Comparison of ENCODE assay signal across 9 mouse cellular contexts in the genomic region with DNA sequence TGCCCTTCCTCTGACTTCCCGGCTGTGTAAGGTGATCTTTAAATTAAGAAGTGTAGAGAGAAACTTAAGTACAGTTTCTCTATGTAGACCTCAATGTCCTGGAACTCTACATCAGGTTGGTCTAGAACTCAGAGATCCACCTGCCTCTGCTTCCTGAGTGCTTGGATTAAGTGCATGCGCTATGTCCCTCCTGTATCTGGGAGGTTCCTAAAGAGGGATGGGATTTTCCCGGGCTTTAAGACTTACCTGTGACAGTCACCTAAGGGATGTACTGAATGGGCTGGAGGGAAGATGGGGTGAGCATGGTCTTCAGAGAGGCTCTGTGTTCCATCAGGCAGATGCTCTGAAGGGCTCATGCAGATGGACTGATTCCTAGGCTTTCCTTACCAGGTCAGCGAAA. TPM values are rescaled to one million over a fixed set of nuclear protein-coding genes. Genes with fewer than 3 reads are reported as not detected.
A peak's percentile ranks its signal among the peaks of the same experiment; 100 is the strongest.
DNase-seq lines count a peak whose midpoint lies in the region; ATAC-seq and TF ChIP-seq lines count a peak whose summit lies in the region.
"Had no signal": no experiment of that assay in that cellular context is flagged by ENCODE, and none has a peak within 500 bp of the region (broad histone marks: within the 10 kb centered on the region; RNA-seq: fewer than 3 reads in every experiment).

No protein-coding gene starts in this region.

- intact Hi-C loops in heart, adult 2 months (cut with DNase I): loop anchor here (5.0 to 10.0 kb wide), 4 partner anchors 106 to 659 kb away; a partner anchor contains a TSS
- intact Hi-C loops in heart, postnatal 14 days (cut with DNase I): loop anchor here (2.0 to 10.0 kb wide), 5 partner anchors 17 to 349 kb away; a partner anchor contains a TSS

- TF ChIP-seq RAD21 in CH12.LX (IDR thresholded peaks at IDR 0.05; ENCODE audit: low read depth, low read length): no peak

- peak overlapping the region; percentile 94 for H3K27ac ChIP-seq in heart, adult 2 months
- peak overlapping the region; percentile 89 for H3K27ac ChIP-seq in CH12.LX (ENCODE audit: insufficient read depth, low read depth)
- no peak overlapping the region for H3K27ac ChIP-seq in forebrain, embryonic 16.5 days (ENCODE audit: low read length)
- peak overlapping the region; percentile 89 for H3K27ac ChIP-seq in liver, embryonic 16.5 days (ENCODE audit: low read length)

- 32% methylated on average over 4 of the region's 4 CpGs for WGBS in heart, adult 2 months
- 41% methylated on average over 4 of the region's 4 CpGs for WGBS in forebrain, embryonic 16.5 days
- WGBS in liver, embryonic 16.5 days (ENCODE audit: insufficient replicate concordance): 27% methylated on average over 4 of the region's 4 CpGs

- TF ChIP-seq EP300 in heart, adult 2 months (IDR thresholded peaks at IDR 0.05; ENCODE audit: insufficient read depth, low read depth, low read length): no peak
- TF ChIP-seq EP300 in CH12.LX (IDR thresholded peaks at IDR 0.05; ENCODE audit: low read length): no peak

- in situ Hi-C loops in CH12.LX (cut with MboI; ENCODE audit: low pct_ligation_motif_present, low pct_unique_long_range_greater_than_20kb, low sequenced_read_pairs): no loop called here

- H3K27me3 ChIP-seq in heart, adult 2 months (ENCODE audit: control insufficient read depth, insufficient read depth, low read length): no peaks in the 10 kb centered on the region
- peaks cover 3% of the 10 kb centered on the region for H3K27me3 ChIP-seq in CH12.LX (replicated peaks)
- peaks cover 6% of the 10 kb centered on the region for H3K27me3 ChIP-seq in forebrain, embryonic 16.5 days (replicated peaks; ENCODE audit: control insufficient read depth, insufficient read depth, low read length)
- H3K27me3 ChIP-seq in liver, embryonic 16.5 days (ENCODE audit: control insufficient read depth, insufficient read depth, low read depth, low read length): no peaks in the 10 kb centered on the region

- peak overlapping the region; percentile 89 for H3K9ac ChIP-seq in heart, adult 2 months (ENCODE audit: low read depth, low read length)
- peak overlapping the region; percentile 98 for H3K9ac ChIP-seq in CH12.LX (ENCODE audit: insufficient read depth, low read depth)
- H3K9ac ChIP-seq in forebrain, embryonic 16.5 days (replicated peaks; ENCODE audit: low read depth, low read length): peak overlapping the region; percentile 88
- H3K9ac ChIP-seq in liver, embryonic 16.5 days (ENCODE audit: low read depth, low read length): peak overlapping the region; percentile 81

- TF ChIP-seq POLR2A in heart, adult 2 months (IDR thresholded peaks at IDR 0.05; ENCODE audit: insufficient read depth, low read depth, low read length): no peak
- TF ChIP-seq POLR2A in CH12.LX (IDR thresholded peaks at IDR 0.05; ENCODE audit: low read depth, low read length): no peak; the same call in 1 of the 2 replicates

- dilution Hi-C loops in CH12.LX (cut with MboI; ENCODE audit: extremely low pct_ligation_motif_present, extremely low pct_unique_long_range_greater_than_20kb, low sequenced_read_pairs): no loop called here

- TF ChIP-seq CTCF in heart, adult 2 months (IDR thresholded peaks at IDR 0.05): no peak
- TF ChIP-seq CTCF in CH12.LX (conservative IDR thresholded peaks at IDR 0.05 in 1 of 2, IDR thresholded peaks at IDR 0.05 in 1 of 2; ENCODE audit: low read depth in 2 of 2, low read length in 2 of 2): no peak

- H3K4me1 ChIP-seq in heart, adult 2 months (ENCODE audit: control insufficient read depth, insufficient read depth, low read length): peaks cover 1% of the 10 kb centered on the region; the same call in 1 of the 2 replicates
- H3K4me1 ChIP-seq in CH12.LX (ENCODE audit: control insufficient read depth in 1 of 2, insufficient read depth in 2 of 2): peaks cover 5 to 33% of the 10 kb centered on the region in 2 experiments; a peak in 2 of 4 replicates
- peaks cover 23% of the 10 kb centered on the region for H3K4me1 ChIP-seq in forebrain, embryonic 16.5 days (replicated peaks; ENCODE audit: control insufficient read depth, insufficient read depth, low read length)
- H3K4me1 ChIP-seq in liver, embryonic 16.5 days (ENCODE audit: control insufficient read depth, low read depth, low read length): peaks cover 28% of the 10 kb centered on the region

- no peak for ATAC-seq in forebrain, embryonic 16.5 days
- no peak for ATAC-seq in liver, embryonic 16.5 days (ENCODE audit: low read depth)

- no peaks in the 10 kb centered on the region for H3K79me2 ChIP-seq in heart, adult 2 months (replicated peaks; ENCODE audit: control insufficient read depth, insufficient read depth, low read length)
- H3K79me2 ChIP-seq in CH12.LX (replicated peaks; ENCODE audit: control insufficient read depth, extremely low read depth, insufficient read depth, poor library complexity, severe bottlenecking): peaks cover 24% of the 10 kb centered on the region

- peak overlapping the region; percentile 98 for H3K4me2 ChIP-seq in CH12.LX (ENCODE audit: insufficient read depth, low read depth, poor library complexity, severe bottlenecking)
- H3K4me2 ChIP-seq in forebrain, embryonic 16.5 days (ENCODE audit: low read length): peak overlapping the region; percentile 87
- H3K4me2 ChIP-seq in liver, embryonic 16.5 days (ENCODE audit: low read depth, low read length): peak overlapping the region; percentile 84

- no peaks in the 10 kb centered on the region for H3K9me3 ChIP-seq in CH12.LX (replicated peaks; ENCODE audit: low read length)
- H3K9me3 ChIP-seq in forebrain, embryonic 16.5 days (ENCODE audit: control insufficient read depth, low read length): no peaks in the 10 kb centered on the region
- no peaks in the 10 kb centered on the region for H3K9me3 ChIP-seq in liver, embryonic 16.5 days (replicated peaks; ENCODE audit: control insufficient read depth, low read length)

- H3K4me3 ChIP-seq in heart, adult 2 months: peak overlapping the region; percentile 98
- H3K4me3 ChIP-seq in CH12.LX (replicated peaks in 1 of 3; ENCODE audit: low read depth in 2 of 3, low read length in 2 of 3, poor library complexity in 1 of 3): peak overlapping the region; percentile 87 to 97 (median 91)
- H3K4me3 ChIP-seq in forebrain, embryonic 16.5 days (replicated peaks; ENCODE audit: low read length): peak overlapping the region; percentile 79
- H3K4me3 ChIP-seq in liver, embryonic 16.5 days (ENCODE audit: low read depth, low read length): peak overlapping the region; percentile 81

- peaks cover 2% of the 10 kb centered on the region; the same call in 1 of the 2 replicates for H3K36me3 ChIP-seq in heart, adult 2 months (ENCODE audit: control insufficient read depth, insufficient read depth, low read length)
- peaks cover 39 to 50% of the 10 kb centered on the region in 2 experiments for H3K36me3 ChIP-seq in CH12.LX (replicated peaks in 1 of 2; ENCODE audit: control insufficient read depth in 1 of 2, insufficient read depth in 1 of 2, low read length in 1 of 2)
- H3K36me3 ChIP-seq in forebrain, embryonic 16.5 days (ENCODE audit: control insufficient read depth, insufficient read depth): peaks cover 17% of the 10 kb centered on the region
- peaks cover 29% of the 10 kb centered on the region for H3K36me3 ChIP-seq in liver, embryonic 16.5 days (ENCODE audit: control insufficient read depth, insufficient read depth)

- no peak for DNase-seq in heart, adult 2 months
- no peak for DNase-seq in heart, postnatal 14 days
- no peak for DNase-seq in CH12.LX (ENCODE audit: extremely low read depth)
- DNase-seq in frontal cortex, postnatal 25 days (ENCODE audit: low spot score in 2 of 2): no peak
- no peak for DNase-seq in thymus, postnatal 4 days
- no peak for DNase-seq in thymus, postnatal 36 days
- DNase-seq: embryo, embryonic 11 days had no signal

RNA-seq across cellular contexts. Expression of a gene that starts 1.0 kb away (rescaled TPM):
- 100 to 1,000 TPM; 492 to 575 TPM for total RNA-seq in heart, adult 2 months (2021)
- 135 and 202 TPM in 2 replicates for polyA plus RNA-seq in heart, adult 2 months (2012; rRNA removed)
- 100 to 1,000 TPM; 469 to 532 TPM for total RNA-seq in heart, postnatal 14 days (2021)
- total RNA-seq in CH12.LX (2012; rRNA removed) (2,147 and 2,603 TPM in 2 replicates), CH12.LX (2014; rRNA removed) (236 and 269 TPM in 2 replicates)
- polyA plus RNA-seq in CH12.LX (2012; ENCODE audit: insufficient read length, low read depth): 526 and 605 TPM in 2 replicates
- polyA plus RNA-seq in forebrain, embryonic 16.5 days (2015; fragmentation: Nextera tagmentation; extraction: Ambion mirVana): 173 and 179 TPM in 2 replicates
- 162 and 174 TPM in 2 replicates for polyA plus RNA-seq in liver, embryonic 16.5 days (2015; fragmentation: Nextera tagmentation; extraction: Ambion mirVana)

RNA-seq across cellular contexts. Expression of a gene that starts 4.2 kb away (rescaled TPM):
- total RNA-seq in heart, adult 2 months (2021): 1 to 10 TPM; 5.3 to 5.4 TPM
- 2.2 and 4.3 TPM in 2 replicates for polyA plus RNA-seq in heart, adult 2 months (2012; rRNA removed)
- total RNA-seq in heart, postnatal 14 days (2021): 1 to 10 TPM; 4.2 to 4.3 TPM
- total RNA-seq in CH12.LX (2012; rRNA removed) (12.3 and 17.7 TPM in 2 replicates), CH12.LX (2014; rRNA removed) (4.3 and 5.5 TPM in 2 replicates)
- polyA plus RNA-seq in CH12.LX (2012; ENCODE audit: insufficient read length, low read depth): 9.8 and 10.7 TPM in 2 replicates
- polyA plus RNA-seq in forebrain, embryonic 16.5 days (2015; fragmentation: Nextera tagmentation; extraction: Ambion mirVana): 3.3 and 4.1 TPM in 2 replicates
- 8.4 and 8.9 TPM in 2 replicates for polyA plus RNA-seq in liver, embryonic 16.5 days (2015; fragmentation: Nextera tagmentation; extraction: Ambion mirVana)

RNA-seq across cellular contexts. Expression of a gene that starts 10.9 kb away (rescaled TPM):
- total RNA-seq in heart, adult 2 months (2021): not detected
- polyA plus RNA-seq in heart, adult 2 months (2012; rRNA removed): 0.29 TPM in 1 of 2 replicates, not detected in the other
- not detected for total RNA-seq in heart, postnatal 14 days (2021)
- total RNA-seq in CH12.LX (2012; rRNA removed): not detected in 2 replicates
- not detected in 2 replicates for total RNA-seq in CH12.LX (2014; rRNA removed)
- polyA plus RNA-seq in CH12.LX (2012; ENCODE audit: insufficient read length, low read depth): 0.68 TPM in 1 of 2 replicates, not detected in the other
- not detected in 2 replicates for polyA plus RNA-seq in forebrain, embryonic 16.5 days (2015; fragmentation: Nextera tagmentation; extraction: Ambion mirVana)
- polyA plus RNA-seq in liver, embryonic 16.5 days (2015; fragmentation: Nextera tagmentation; extraction: Ambion mirVana): not detected in 2 replicates

RNA-seq across cellular contexts. Expression of a gene that starts 11.0 kb away (rescaled TPM):
- total RNA-seq in heart, adult 2 months (2021): not detected
- 0.15 TPM in 1 of 2 replicates, not detected in the other for polyA plus RNA-seq in heart, adult 2 months (2012; rRNA removed)
- total RNA-seq in heart, postnatal 14 days (2021): under 1 TPM in 1 of 2 experiments, not detected in 1; 0.12 TPM
- total RNA-seq in CH12.LX (2012; rRNA removed) (0.17 TPM in 1 of 2 replicates, not detected in the other), CH12.LX (2014; rRNA removed) (not detected in 2 replicates)
- polyA plus RNA-seq in CH12.LX (2012; ENCODE audit: insufficient read length, low read depth): not detected in 2 replicates
- polyA plus RNA-seq in forebrain, embryonic 16.5 days (2015; fragmentation: Nextera tagmentation; extraction: Ambion mirVana): 0.53 and 1.1 TPM in 2 replicates
- polyA plus RNA-seq in liver, embryonic 16.5 days (2015; fragmentation: Nextera tagmentation; extraction: Ambion mirVana): 0.12 TPM in 1 of 2 replicates, not detected in the other

RNA-seq across cellular contexts. Expression of a gene that starts 18.7 kb away (rescaled TPM):
- 10 to 100 TPM; 85.1 to 99.1 TPM for total RNA-seq in heart, adult 2 months (2021)
- 167 and 265 TPM in 2 replicates for polyA plus RNA-seq in heart, adult 2 months (2012; rRNA removed)
- 100 to 1,000 TPM in 1 of 2 experiments, 10 to 100 TPM in 1; 97.9 to 112 TPM for total RNA-seq in heart, postnatal 14 days (2021)
- total RNA-seq in CH12.LX (2012; rRNA removed) (238 and 304 TPM in 2 replicates), CH12.LX (2014; rRNA removed) (707 and 825 TPM in 2 replicates)
- polyA plus RNA-seq in CH12.LX (2012; ENCODE audit: insufficient read length, low read depth): 392 and 452 TPM in 2 replicates
- 291 and 311 TPM in 2 replicates for polyA plus RNA-seq in forebrain, embryonic 16.5 days (2015; fragmentation: Nextera tagmentation; extraction: Ambion mirVana)
- 261 and 272 TPM in 2 replicates for polyA plus RNA-seq in liver, embryonic 16.5 days (2015; fragmentation: Nextera tagmentation; extraction: Ambion mirVana)
